Mouse (Mus musculus): ENCODE data around the gene Scd4. TPM values are rescaled to one million over a fixed set of nuclear protein-coding genes. Genes with fewer than 3 reads are reported as not detected.

Gene Scd4
- polyA plus RNA-seq, 1 experiment from 2014 or later = not detected

GRCm38 (mm10) chr19:44394972-44395371 is 62.1 kb downstream of the Scd4 start:
- DNase-seq (ENCODE audit: low spot score) = no peak
- no peak overlapping the region for H3K27ac ChIP-seq
- peaks cover 55% of the 10 kb centered on the region for H3K36me3 ChIP-seq
- 91% methylated on average over 7 of the region's 7 CpGs for WGBS
- no peak overlapping the region for H3K4me3 ChIP-seq
- no peaks in the 10 kb centered on the region for H3K27me3 ChIP-seq (ENCODE audit: insufficient read depth, poor library complexity, severe bottlenecking)
- peaks cover 2% of the 10 kb centered on the region; the same call in 1 of the 2 replicates for H3K4me1 ChIP-seq (replicated peaks)
- no peaks in the 10 kb centered on the region for H3K9me3 ChIP-seq

Other genes with a start within 250 kb of the Scd4 start
- gene Chuk, start 225.6 kb upstream of the Scd4 start, polyA plus RNA-seq (2016; fragmentation: Nextera tagmentation; extraction: Ambion mirVana) = 40.1 and 45.0 TPM in 2 replicates
- gene Cwf19l1, start 197.2 kb upstream of the Scd4 start, polyA plus RNA-seq (2016; fragmentation: Nextera tagmentation; extraction: Ambion mirVana) = 34.5 and 39.8 TPM in 2 replicates
- gene Bloc1s2, start 186.6 kb upstream of the Scd4 start, polyA plus RNA-seq (2016; fragmentation: Nextera tagmentation; extraction: Ambion mirVana) = 110 and 118 TPM in 2 replicates
- gene Pkd2l1, start 140.7 kb upstream of the Scd4 start, polyA plus RNA-seq (2016; fragmentation: Nextera tagmentation; extraction: Ambion mirVana) = 0.29 and 0.34 TPM in 2 replicates
- gene Scd3, start 129.8 kb upstream of the Scd4 start, polyA plus RNA-seq (2016; fragmentation: Nextera tagmentation; extraction: Ambion mirVana) = 0.52 and 1.1 TPM in 2 replicates
- gene Scd2, start 39.4 kb upstream of the Scd4 start, polyA plus RNA-seq (2016; fragmentation: Nextera tagmentation; extraction: Ambion mirVana) = 333 and 352 TPM in 2 replicates
- gene Scd1, start 74.8 kb downstream of the Scd4 start, polyA plus RNA-seq (2016; fragmentation: Nextera tagmentation; extraction: Ambion mirVana) = 10.9 and 16.4 TPM in 2 replicates
- gene Wnt8b, start 160.4 kb downstream of the Scd4 start, polyA plus RNA-seq (2016; fragmentation: Nextera tagmentation; extraction: Ambion mirVana) = 0.44 and 3.3 TPM in 2 replicates
- 0.54 and 0.58 TPM in 2 replicates for gene Sec31b, start 212.8 kb downstream of the Scd4 start, polyA plus RNA-seq (2016; fragmentation: Nextera tagmentation; extraction: Ambion mirVana)
- gene Gm20538, start 219.7 kb downstream of the Scd4 start, polyA plus RNA-seq (2016; fragmentation: Nextera tagmentation; extraction: Ambion mirVana) = not detected in 2 replicates
- 642 and 644 TPM in 2 replicates for gene Ndufb8, start 222.3 kb downstream of the Scd4 start, polyA plus RNA-seq (2016; fragmentation: Nextera tagmentation; extraction: Ambion mirVana)
- gene Hif1an, start 229.8 kb downstream of the Scd4 start, polyA plus RNA-seq (2016; fragmentation: Nextera tagmentation; extraction: Ambion mirVana) = 42.3 and 46.5 TPM in 2 replicates

Measured in hindbrain, embryonic 10.5 days (tissue).